Mouse (Mus musculus) CD4-positive helper T cell, adult 2 months (primary cell): ENCODE measurements around the gene Tardbp.
A peak's percentile ranks its signal among the peaks of the same experiment; 100 is the strongest.

Experiments
- DNase-seq: peaks from one replicate; pipeline ENCODE4 v3.0.0-alpha.2; 2012; ENCODE audit warnings: low read depth, missing footprints, low spot score

The Tardbp gene

GRCm38 (mm10) chr4:148626623-148627185, at the start of gene Tardbp:
Tardbp (minus strand) TSS chr4:148627019.
- DNase-seq, result peak; percentile 97

GRCm38 (mm10) chr4:148676188-148676960, 49.6 kb upstream of the Tardbp start:
- no peak for DNase-seq

DNA sequence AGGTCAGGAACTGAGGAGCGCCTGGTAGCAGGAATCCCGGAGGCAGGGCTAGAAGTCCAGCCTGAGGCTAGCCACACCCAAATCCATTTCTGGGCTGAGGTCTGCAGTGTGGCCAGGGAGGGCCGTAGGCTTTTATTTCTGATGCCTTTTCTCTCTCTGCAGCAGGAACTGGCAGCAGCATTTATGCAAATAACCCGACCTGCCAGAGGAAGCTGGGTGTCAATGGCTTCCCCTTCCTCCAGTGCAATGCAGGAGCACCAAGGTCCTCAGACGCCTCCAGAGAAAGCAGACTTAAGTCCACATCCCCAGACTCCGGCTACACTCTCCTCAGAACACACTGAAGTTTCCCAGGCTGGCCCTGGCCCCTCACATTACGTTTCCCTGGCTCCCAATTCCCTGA, 48.2 kb upstream of the Tardbp start:
- DNase-seq, result no peak

DNA sequence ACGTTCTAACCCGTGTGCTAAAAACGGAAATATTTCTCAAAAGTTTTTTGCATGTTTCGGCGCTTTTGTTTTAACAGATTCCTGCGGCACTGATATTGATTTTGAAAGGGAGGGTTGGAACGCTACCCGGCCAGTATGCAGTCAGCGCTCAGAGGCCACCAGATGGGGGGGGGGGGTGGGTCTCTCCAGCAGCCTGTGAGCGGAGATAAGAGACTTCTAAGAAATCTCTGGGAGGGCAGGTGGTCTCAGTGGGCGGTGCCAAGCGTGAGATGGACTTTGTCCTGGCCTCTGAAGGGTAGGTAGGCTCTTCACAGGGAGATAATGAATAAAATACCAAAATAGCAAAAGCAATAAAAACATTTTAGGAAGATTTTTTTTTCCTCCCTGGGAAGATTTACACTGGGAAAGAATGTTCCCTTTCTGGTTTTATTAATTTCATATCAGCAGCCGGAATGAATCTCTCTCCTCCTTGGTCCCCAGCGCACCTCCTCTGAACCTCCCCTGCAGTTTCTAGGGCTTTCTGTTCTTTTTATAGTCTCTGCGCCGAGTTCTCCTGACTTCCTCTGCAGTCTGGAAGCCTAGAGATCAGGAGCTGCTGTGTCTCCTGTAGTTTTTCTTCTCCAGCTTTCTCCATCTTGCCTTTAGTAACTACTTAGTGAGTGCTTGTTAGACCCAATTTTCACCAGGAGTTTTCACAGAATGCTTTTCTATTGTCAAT, 44.6 kb upstream of the Tardbp start:
- no peak for DNase-seq

GRCm38 (mm10) chr4:148667006-148667755, 40.4 kb upstream of the Tardbp start:
- DNase-seq, result no peak

GRCm38 (mm10) chr4:148664021-148664420, 37.2 kb upstream of the Tardbp start:
- no peak for DNase-seq

DNA sequence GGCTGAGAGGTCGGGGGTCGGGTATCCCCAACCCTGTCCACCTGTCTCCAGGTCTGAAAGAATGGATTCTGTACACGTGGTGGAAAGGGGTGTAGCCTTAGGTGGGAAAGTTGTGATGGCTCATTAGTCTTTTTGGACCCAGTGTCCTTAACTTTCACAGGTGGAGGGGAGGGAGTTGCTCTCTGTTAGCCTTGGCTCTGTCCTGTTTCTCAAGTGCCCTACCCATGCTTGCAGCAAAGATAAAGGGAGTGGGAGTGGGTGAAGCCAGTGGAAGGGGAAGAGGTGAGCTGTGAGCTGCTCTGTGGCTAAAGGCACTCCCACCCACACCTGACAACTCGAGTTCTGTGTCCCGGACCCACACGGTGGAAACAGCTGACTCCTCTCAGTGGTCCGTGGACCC, 36.5 kb upstream of the Tardbp start:
- no peak for DNase-seq

DNA sequence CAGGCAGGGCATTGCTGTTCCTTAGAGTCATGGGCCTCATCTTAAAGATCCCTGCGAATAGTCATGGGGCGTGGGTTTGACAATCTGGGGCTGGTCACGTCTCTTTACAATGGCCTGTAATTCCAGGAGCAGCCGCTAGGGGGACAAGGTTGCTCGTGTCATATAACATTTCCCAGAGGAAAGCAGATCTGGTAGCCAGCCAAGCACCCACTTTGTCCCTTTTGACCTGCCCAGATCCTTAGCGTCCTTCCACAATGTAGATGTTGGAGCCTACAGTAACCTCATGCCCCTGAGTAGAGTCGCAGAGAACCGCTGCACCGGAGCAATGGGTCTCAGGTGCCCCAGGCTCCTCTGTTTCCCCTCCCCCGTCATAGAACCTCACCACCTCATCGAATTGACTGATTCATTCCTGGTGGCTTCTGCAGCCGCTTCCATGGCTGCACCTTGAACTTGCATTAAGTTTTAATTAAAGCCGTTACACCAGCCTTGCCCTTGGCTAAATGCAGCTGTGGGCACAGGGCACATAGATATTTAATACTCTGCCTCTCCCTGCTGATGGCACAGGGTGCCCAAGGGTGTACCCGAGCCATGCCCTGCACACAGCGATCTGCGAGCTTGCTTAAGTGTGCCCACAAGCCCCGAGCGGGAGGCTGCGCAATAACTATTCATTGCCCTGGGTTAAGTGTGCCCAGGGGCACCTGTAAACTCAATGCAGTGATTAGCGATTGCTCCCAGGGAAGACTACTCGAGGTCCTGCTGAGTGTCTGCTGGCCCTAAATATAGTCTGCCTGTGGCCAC, 35.5 kb upstream of the Tardbp start:
- peak; percentile 53 for DNase-seq

- DNase-seq, result no peak
Observed at GRCm38 (mm10) chr4:148660174-148660573, 33.4 kb upstream of the Tardbp start.

GRCm38 (mm10) chr4:148657776-148658175, 31.0 kb upstream of the Tardbp start:
- peak; percentile 39 for DNase-seq

GRCm38 (mm10) chr4:148656691-148657258, 30.0 kb upstream of the Tardbp start:
- no peak for DNase-seq

DNA sequence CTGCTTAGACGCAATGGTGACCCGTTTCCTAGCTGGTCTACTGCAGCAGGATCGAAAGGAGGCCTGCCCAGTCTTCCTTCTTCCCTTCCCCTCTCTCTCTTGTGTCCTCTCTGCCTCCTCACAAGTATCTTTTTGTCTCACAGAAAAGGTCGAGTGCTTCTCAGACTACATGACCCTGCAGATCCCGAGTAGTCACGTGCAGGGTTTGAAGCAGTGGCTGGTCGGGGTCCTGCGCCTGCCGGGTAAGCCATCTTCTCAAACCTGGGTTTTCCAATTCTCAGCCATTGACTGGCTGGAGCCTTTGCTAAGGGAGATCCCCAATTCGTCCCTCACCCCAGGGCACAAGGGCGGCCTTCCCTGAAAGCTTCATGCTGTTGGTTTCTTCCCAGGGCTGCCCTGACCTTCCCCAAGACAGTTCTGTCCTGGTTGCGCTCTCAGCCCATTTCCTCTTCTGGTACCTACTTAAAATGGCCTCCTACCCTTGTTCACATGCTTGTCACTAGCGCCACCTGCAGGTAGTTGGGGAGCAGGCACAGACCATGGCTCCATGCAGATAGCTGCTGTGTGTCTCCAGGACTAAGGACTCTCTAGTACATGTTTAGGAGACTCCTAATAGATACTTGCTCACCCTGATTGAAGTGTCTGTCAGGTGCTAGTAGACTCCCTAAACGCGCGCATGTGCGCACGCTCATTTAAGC, 28.0 kb upstream of the Tardbp start:
- peak; percentile 36 for DNase-seq

DNA sequence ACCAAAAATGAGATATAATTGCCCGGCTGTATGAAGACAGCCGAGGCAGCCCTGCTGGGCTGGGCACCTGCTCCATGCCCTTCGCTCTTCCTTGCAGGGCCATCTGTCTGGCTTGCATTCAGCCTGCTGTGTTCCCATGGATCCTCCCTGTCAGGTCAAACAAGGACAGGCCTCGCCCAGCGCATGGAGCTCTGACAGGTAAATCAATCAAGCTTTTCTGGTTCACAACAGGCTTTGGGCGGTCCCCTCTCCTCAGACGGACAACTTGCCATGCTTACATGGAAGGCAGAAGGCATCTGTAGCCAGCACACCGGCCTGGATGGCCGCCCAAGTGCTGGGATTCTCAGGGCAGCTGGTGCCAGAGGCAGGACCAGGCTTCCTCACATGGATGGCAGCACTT, 24.2 kb upstream of the Tardbp start:
- DNase-seq, result no peak

- no peak for DNase-seq
Observed at GRCm38 (mm10) chr4:148649309-148649708, 22.5 kb upstream of the Tardbp start.

GRCm38 (mm10) chr4:148646616-148647015, 19.8 kb upstream of the Tardbp start:
- no peak for DNase-seq

- no peak for DNase-seq
Observed at GRCm38 (mm10) chr4:148644926-148645325, 18.1 kb upstream of the Tardbp start.

DNA sequence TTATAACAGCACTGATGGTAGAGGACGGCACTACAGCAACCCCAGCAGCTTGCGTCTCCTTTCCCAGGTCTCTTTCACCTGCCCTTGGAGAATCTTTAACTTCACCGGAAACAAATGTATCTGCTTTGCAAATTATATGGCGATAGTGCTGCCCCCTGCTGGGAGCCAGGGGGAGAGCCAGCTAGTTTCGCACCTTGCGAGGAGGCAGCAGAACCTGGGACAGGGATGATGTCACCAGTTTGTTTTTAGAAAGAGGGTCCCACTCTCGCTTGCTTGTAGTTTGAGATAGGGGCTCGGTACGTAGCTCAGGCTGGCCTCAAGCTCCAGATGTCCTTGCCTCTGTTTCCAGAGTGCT, 17.3 kb upstream of the Tardbp start:
- peak; percentile 76 for DNase-seq

- no peak for DNase-seq
Observed at GRCm38 (mm10) chr4:148643291-148644156, 16.7 kb upstream of the Tardbp start, which contains the start of gene Gm572. Gm572 (plus strand) TSS chr4:148643317.

GRCm38 (mm10) chr4:148641121-148641520, 14.3 kb upstream of the Tardbp start:
- DNase-seq, result no peak
